Comparison of ENCODE assay signal across 10 mouse cellular contexts in the genomic region with DNA sequence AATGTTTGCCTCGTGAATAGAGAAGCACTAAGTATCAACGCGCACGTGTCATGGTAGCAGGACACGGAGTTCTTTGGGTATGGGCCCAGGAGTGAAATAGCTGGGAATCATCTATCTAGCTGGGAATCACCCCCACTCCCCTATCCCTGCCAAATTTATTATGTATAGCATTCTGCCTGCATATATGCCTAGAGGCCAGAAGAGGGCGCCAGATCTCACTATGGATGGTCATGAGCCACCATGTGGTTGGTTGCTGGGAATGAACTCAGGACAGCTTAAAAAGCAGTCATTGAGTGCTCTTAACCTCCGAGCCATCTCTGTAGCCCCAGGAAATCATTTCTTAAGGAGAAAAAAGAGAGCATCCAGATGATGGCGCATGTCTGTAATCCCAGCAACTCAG. TPM values are rescaled to one million over a fixed set of nuclear protein-coding genes. Genes with fewer than 3 reads are reported as not detected.
DNase-seq lines count a peak whose midpoint lies in the region; ATAC-seq and TF ChIP-seq lines count a peak whose summit lies in the region.
"Had no signal": no experiment of that assay in that cellular context is flagged by ENCODE, and none has a peak within 500 bp of the region (broad histone marks: within the 10 kb centered on the region; RNA-seq: fewer than 3 reads in every experiment).

No protein-coding gene starts in this region.

- H3K27ac ChIP-seq in hindbrain, embryonic 11.5 days (ENCODE audit: low read depth, low read length): no peak overlapping the region
- no peak overlapping the region for H3K27ac ChIP-seq in hindbrain, embryonic 16.5 days (ENCODE audit: low read depth, low read length)
- H3K27ac ChIP-seq in neural tube, embryonic 15.5 days (replicated peaks): no peak overlapping the region
- no peak overlapping the region for H3K27ac ChIP-seq in midbrain, embryonic 16.5 days (ENCODE audit: low read length)
- H3K27ac ChIP-seq: lung, embryonic 15.5 days had no signal

- H3K36me3 ChIP-seq in hindbrain, embryonic 11.5 days (ENCODE audit: control insufficient read depth, insufficient read depth, low read length): no peaks in the 10 kb centered on the region
- H3K36me3 ChIP-seq in hindbrain, embryonic 16.5 days (ENCODE audit: control insufficient read depth, insufficient read depth, low read length): no peaks in the 10 kb centered on the region
- H3K36me3 ChIP-seq in E14TG2a.4 (ENCODE audit: insufficient read depth, low read length): peaks cover 8% of the 10 kb centered on the region
- no peaks in the 10 kb centered on the region for H3K36me3 ChIP-seq in neural tube, embryonic 15.5 days
- no peaks in the 10 kb centered on the region for H3K36me3 ChIP-seq in midbrain, embryonic 16.5 days (ENCODE audit: control insufficient read depth, insufficient read depth, low read length)
- H3K36me3 ChIP-seq: lung, embryonic 15.5 days had no signal

- DNase-seq in hindbrain, embryonic 11.5 days (ENCODE audit: low spot score): peak; percentile 79
- DNase-seq in 416B (ENCODE audit: low read depth): peak; percentile 82
- peak; percentile 46 to 69 for DNase-seq in cerebellum, postnatal 25 days
- DNase-seq in lung, postnatal 14 days: peak; percentile 69

- H3K9me3 ChIP-seq in hindbrain, embryonic 11.5 days (ENCODE audit: control insufficient read depth, low read length): no peaks in the 10 kb centered on the region
- no peaks in the 10 kb centered on the region for H3K9me3 ChIP-seq in hindbrain, embryonic 16.5 days (ENCODE audit: control insufficient read depth, low read length)
- H3K9me3 ChIP-seq in E14TG2a.4 (ENCODE audit: low read length): no peaks in the 10 kb centered on the region
- no peaks in the 10 kb centered on the region for H3K9me3 ChIP-seq in neural tube, embryonic 15.5 days (replicated peaks)
- H3K9me3 ChIP-seq in midbrain, embryonic 16.5 days (replicated peaks; ENCODE audit: control insufficient read depth, low read length, poor library complexity, severe bottlenecking): no peaks in the 10 kb centered on the region
- H3K9me3 ChIP-seq: lung, embryonic 15.5 days had no signal

- TF ChIP-seq CTCF in E14TG2a.4 (conservative IDR thresholded peaks at IDR 0.05; ENCODE audit: low read length): peak; percentile 90

- H3K27me3 ChIP-seq in hindbrain, embryonic 11.5 days (ENCODE audit: control insufficient read depth, insufficient read depth, low read length): no peaks in the 10 kb centered on the region
- 0 out of 2 replicates have a peak, but pooled peaks cover 2% of the 10 kb centered on the region for H3K27me3 ChIP-seq in hindbrain, embryonic 16.5 days (replicated peaks; ENCODE audit: control insufficient read depth, insufficient read depth, low read length)
- no peaks in the 10 kb centered on the region for H3K27me3 ChIP-seq in E14TG2a.4 (ENCODE audit: insufficient read depth, low read length)
- 0 out of 2 replicates have a peak, but pooled peaks cover 3% of the 10 kb centered on the region for H3K27me3 ChIP-seq in neural tube, embryonic 15.5 days (replicated peaks)
- no peaks in the 10 kb centered on the region for H3K27me3 ChIP-seq in midbrain, embryonic 16.5 days (ENCODE audit: control insufficient read depth, insufficient read depth, low read depth, low read length)
- H3K27me3 ChIP-seq: lung, embryonic 15.5 days had no signal

- WGBS in hindbrain, embryonic 11.5 days: 24% methylated on average over 8 of the region's 8 CpGs
- WGBS in hindbrain, embryonic 16.5 days: 26% methylated on average over 8 of the region's 8 CpGs
- WGBS in neural tube, embryonic 15.5 days: 30% methylated on average over 8 of the region's 8 CpGs
- 21% methylated on average over 8 of the region's 8 CpGs for WGBS in midbrain, embryonic 16.5 days

- ATAC-seq in hindbrain, embryonic 11.5 days (ENCODE audit: low FRiP score): no peak
- no peak for ATAC-seq in hindbrain, embryonic 16.5 days
- no peak for ATAC-seq in neural tube, embryonic 15.5 days (ENCODE audit: low FRiP score)
- ATAC-seq in midbrain, embryonic 16.5 days: no peak

- no peak overlapping the region for H3K4me2 ChIP-seq in hindbrain, embryonic 11.5 days (replicated peaks; ENCODE audit: low read depth, low read length)
- no peak overlapping the region for H3K4me2 ChIP-seq in hindbrain, embryonic 16.5 days (ENCODE audit: low read length)
- H3K4me2 ChIP-seq in neural tube, embryonic 15.5 days: no peak overlapping the region
- H3K4me2 ChIP-seq in midbrain, embryonic 16.5 days (ENCODE audit: low read length): no peak overlapping the region
- H3K4me2 ChIP-seq: lung, embryonic 15.5 days had no signal

- no peaks in the 10 kb centered on the region for H3K4me1 ChIP-seq in hindbrain, embryonic 11.5 days (replicated peaks; ENCODE audit: control insufficient read depth, insufficient read depth, low read length)
- no peaks in the 10 kb centered on the region for H3K4me1 ChIP-seq in hindbrain, embryonic 16.5 days (ENCODE audit: control insufficient read depth, insufficient read depth, low read depth, low read length)
- H3K4me1 ChIP-seq in E14TG2a.4 (replicated peaks; ENCODE audit: low read depth, low read length): peaks cover 74% of the 10 kb centered on the region
- no peaks in the 10 kb centered on the region for H3K4me1 ChIP-seq in neural tube, embryonic 15.5 days
- no peaks in the 10 kb centered on the region for H3K4me1 ChIP-seq in midbrain, embryonic 16.5 days (ENCODE audit: control insufficient read depth, insufficient read depth, low read length)
- H3K4me1 ChIP-seq: lung, embryonic 15.5 days had no signal

- H3K4me3 ChIP-seq in hindbrain, embryonic 11.5 days (ENCODE audit: low read depth, low read length): no peak overlapping the region
- H3K4me3 ChIP-seq in hindbrain, embryonic 16.5 days (ENCODE audit: low read length): no peak overlapping the region
- H3K4me3 ChIP-seq in E14TG2a.4 (replicated peaks; ENCODE audit: low read length): no peak overlapping the region
- H3K4me3 ChIP-seq in neural tube, embryonic 15.5 days (replicated peaks): no peak overlapping the region
- no peak overlapping the region for H3K4me3 ChIP-seq in midbrain, embryonic 16.5 days (ENCODE audit: low read depth, low read length)
- H3K4me3 ChIP-seq: erythroblast, embryonic 14.5 days; lung, embryonic 15.5 days had no signal

- H3K9ac ChIP-seq in hindbrain, embryonic 11.5 days (ENCODE audit: low read depth, low read length): no peak overlapping the region
- no peak overlapping the region for H3K9ac ChIP-seq in hindbrain, embryonic 16.5 days (ENCODE audit: low read depth, low read length)
- H3K9ac ChIP-seq in neural tube, embryonic 15.5 days (replicated peaks): no peak overlapping the region
- H3K9ac ChIP-seq in midbrain, embryonic 16.5 days (ENCODE audit: low read depth, low read length): no peak overlapping the region
- H3K9ac ChIP-seq: lung, embryonic 15.5 days had no signal

RNA-seq across cellular contexts. Expression of a gene that starts 30.0 kb away (rescaled TPM):
- polyA plus RNA-seq in hindbrain, embryonic 11.5 days (2014; fragmentation: Nextera tagmentation; extraction: Ambion mirVana): 1.7 and 2.2 TPM in 2 replicates
- polyA plus RNA-seq in hindbrain, embryonic 16.5 days (2015; fragmentation: Nextera tagmentation; extraction: Ambion mirVana): 4.7 and 5.2 TPM in 2 replicates
- 4.1 and 4.6 TPM in 2 replicates for polyA plus RNA-seq in neural tube, embryonic 15.5 days (2015; fragmentation: Nextera tagmentation; extraction: Ambion mirVana)
- 4.8 and 5.0 TPM in 2 replicates for polyA plus RNA-seq in midbrain, embryonic 16.5 days (2015; fragmentation: Nextera tagmentation; extraction: Ambion mirVana)

RNA-seq across cellular contexts. Expression of a gene that starts 49.5 kb away (rescaled TPM):
- polyA plus RNA-seq in hindbrain, embryonic 11.5 days (2014; fragmentation: Nextera tagmentation; extraction: Ambion mirVana): 6.0 and 9.3 TPM in 2 replicates
- polyA plus RNA-seq in hindbrain, embryonic 16.5 days (2015; fragmentation: Nextera tagmentation; extraction: Ambion mirVana): 4.5 and 5.1 TPM in 2 replicates
- 4.8 and 44.4 TPM in 2 replicates for polyA plus RNA-seq in neural tube, embryonic 15.5 days (2015; fragmentation: Nextera tagmentation; extraction: Ambion mirVana)
- polyA plus RNA-seq in midbrain, embryonic 16.5 days (2015; fragmentation: Nextera tagmentation; extraction: Ambion mirVana): 3.8 and 4.2 TPM in 2 replicates
